Mouse (Mus musculus): ENCODE data around the gene Patj.
A peak's percentile ranks its signal among the peaks of the same experiment; 100 is the strongest.

Patj gene

GRCm38 (mm10) chr4:98444437-98445139 lies 49.0 kb downstream of the Patj start:
- DNase-seq (ENCODE audit: extremely low read depth, low read depth), result no peak

DNA sequence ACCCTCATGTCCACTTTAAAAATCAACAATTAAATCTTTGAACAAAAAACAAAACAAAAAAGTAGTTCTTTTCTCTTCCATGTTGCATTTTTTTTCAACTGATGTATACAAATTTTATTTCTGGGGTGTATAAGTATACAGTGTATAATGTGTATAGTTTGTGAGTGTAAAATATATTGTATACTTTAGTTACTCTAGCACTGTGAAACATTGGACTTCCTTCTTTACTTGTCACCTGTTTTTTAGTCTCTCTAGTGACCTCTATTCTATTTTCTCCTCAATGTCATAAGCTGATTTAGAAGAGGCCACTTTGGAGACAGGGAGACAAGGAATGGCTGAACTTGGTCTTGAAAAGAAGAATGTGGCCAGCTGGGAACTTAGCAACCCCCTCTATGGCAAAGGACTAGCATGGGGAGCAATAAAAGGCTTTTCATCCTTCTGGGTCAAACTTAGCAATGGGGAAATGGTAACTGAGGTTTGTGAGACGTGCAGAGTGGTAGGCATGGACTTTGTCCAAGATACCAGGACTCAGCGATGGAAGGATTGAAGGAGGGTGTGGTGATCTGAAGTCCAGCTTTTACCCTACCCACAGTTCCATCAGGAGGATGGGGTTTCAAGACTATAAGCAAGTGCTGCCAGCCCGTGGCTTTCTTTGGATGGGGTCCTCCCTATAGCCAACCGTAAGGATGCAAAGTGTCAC lies 54.1 kb downstream of the Patj start:
- no peak for DNase-seq (ENCODE audit: extremely low read depth, low read depth)

- no peak for DNase-seq (ENCODE audit: extremely low read depth, low read depth)
Observed at GRCm38 (mm10) chr4:98450308-98450707, 54.7 kb downstream of the Patj start.

DNA sequence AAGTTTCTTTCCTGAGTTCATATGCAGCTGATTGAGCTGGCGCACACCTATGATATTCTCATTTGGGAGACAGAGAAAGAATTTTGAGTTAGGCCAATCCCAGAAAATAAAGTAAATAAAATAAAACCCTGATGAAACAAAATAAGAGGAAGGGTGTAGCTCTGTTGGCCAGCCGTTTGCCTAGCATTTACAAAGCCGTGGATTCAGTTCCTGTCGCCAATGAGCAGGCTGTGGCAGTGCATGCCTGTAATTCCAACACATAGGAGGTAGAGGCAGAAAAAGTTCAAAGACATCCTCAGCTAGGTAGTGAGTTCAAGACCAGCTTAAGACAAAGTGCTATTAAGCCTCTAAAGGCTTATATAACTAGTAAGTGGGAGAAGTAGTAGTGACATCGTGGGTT lies 55.2 kb downstream of the Patj start:
- no peak for DNase-seq (ENCODE audit: extremely low read depth, low read depth)

DNA sequence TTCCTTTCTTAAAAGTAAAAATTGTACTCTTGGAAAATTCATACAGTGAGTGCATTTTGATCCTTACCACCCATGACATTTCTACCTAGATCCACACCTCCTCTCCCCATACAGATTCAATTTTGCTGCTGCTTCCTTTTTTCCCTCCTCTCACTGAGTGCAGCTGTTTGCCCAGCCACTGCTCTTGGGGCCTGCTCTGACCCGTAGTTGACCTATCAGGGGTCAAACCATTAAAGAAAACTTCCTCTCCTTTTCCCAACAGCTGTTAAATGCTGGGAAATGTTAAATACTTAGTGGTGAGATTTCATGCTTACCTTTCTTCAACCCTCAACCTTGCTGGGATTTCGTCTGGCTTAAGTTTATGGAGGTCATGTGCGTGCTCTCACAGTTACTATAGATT lies 55.7 kb downstream of the Patj start:
- no peak for DNase-seq (ENCODE audit: extremely low read depth, low read depth)

- DNase-seq (ENCODE audit: extremely low read depth, low read depth), result no peak
Observed at GRCm38 (mm10) chr4:98452725-98453124, 57.1 kb downstream of the Patj start.

DNA sequence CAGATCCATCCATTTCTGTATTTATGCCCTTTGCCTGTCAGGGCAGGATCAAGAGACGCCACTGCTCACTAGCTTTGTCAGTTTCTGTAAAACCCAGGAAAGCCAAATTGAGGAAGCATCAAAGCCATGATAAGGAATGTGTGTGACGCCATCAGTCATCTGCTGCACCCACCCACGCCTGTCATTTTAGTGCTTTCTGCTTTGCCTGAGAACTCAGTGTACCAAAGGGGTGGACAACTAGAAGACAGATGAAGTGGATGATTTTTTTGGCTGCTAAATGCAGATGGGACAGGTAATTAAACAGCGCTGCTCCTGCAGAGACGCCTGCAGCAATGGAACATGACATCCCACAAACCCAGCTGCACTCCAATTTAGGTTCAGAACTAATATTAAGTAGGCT lies 57.6 kb downstream of the Patj start:
- no peak for DNase-seq (ENCODE audit: extremely low read depth, low read depth)

DNA sequence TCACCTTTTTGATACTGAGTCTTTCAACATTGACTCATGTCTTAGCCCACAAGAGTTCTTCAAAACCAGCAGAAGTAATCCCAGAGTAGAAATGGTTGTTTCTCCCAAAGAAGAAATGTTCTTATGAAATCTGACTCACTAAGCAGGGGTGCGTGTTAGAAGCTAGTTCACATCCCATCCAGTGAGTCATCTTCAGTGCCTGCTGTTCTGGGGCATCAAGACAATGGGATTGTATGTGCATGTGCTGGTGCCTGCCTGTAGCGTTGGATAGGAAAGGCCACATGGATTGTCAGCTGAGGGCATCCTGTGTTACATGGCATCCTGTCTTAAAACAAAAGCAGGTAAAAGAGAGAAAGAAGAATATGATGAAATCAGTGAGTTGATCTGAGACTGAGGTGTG lies 59.8 kb downstream of the Patj start:
- DNase-seq (ENCODE audit: extremely low read depth, low read depth), result no peak

DNA sequence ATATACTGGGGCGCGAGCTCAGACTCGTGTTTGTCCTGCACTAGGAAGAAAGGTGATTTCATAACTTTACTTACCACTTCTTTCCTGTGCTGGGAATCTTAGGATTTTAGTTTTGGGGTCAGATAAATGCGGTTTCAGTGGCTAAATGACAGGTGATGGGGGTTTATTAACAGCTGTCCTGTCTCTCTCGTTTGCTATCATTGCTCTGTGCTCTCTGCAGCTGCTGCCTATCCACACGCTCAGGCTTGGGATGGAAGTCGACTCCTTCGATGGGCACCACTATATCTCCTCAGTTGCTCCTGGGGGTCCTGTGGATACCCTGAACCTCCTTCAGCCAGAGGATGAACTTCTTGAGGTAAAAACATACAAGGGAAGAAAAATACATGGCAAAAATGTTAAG lies 60.3 kb downstream of the Patj start:
- no peak for DNase-seq (ENCODE audit: extremely low read depth, low read depth)

- DNase-seq (ENCODE audit: extremely low read depth, low read depth), result no peak
Observed at GRCm38 (mm10) chr4:98461804-98462341, 66.3 kb downstream of the Patj start.

DNA sequence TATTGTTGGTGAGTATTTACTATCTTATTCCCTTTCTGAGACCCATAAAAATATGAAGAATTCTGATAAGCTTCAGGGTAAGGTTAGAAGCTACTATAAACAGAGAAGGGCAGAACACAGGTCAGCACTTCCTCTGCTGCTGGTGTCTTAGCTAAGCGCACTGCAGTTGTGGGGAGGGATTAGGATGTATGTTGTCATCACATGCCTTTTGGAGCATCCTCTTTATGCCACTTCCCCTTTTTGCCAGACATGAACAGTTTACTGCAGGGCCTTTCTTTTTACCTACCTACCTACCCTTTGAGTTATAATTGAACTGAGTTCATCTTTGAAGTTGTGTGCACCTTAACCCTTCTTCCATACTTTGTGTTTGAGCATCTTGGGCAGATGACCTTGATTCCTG lies 69.9 kb downstream of the Patj start:
- peak; percentile 86 for DNase-seq (ENCODE audit: extremely low read depth, low read depth)

DNA sequence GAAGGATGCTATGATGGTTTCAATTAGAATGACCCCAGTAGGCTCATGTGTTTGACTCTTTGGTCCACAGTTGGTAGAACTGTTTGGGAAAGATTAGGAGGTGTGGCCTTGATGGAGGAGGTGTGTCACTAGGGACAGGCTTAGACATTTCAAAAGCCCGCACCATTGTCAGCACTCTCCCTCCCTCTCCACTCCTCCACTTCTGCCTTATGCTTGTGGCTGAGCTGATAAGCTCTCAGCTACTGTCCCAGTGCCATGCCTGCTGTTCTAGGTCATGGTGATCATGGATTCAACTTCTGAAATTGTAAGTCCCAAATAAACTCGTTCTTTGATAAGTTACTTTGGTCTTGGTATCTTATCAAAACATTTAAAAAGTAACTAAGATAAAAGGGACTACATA lies 70.3 kb downstream of the Patj start:
- peak; percentile 71 for DNase-seq (ENCODE audit: extremely low read depth, low read depth)

- peak; percentile 5 for DNase-seq (ENCODE audit: extremely low read depth, low read depth)
Observed at GRCm38 (mm10) chr4:98471376-98471775, 75.8 kb downstream of the Patj start.

DNA sequence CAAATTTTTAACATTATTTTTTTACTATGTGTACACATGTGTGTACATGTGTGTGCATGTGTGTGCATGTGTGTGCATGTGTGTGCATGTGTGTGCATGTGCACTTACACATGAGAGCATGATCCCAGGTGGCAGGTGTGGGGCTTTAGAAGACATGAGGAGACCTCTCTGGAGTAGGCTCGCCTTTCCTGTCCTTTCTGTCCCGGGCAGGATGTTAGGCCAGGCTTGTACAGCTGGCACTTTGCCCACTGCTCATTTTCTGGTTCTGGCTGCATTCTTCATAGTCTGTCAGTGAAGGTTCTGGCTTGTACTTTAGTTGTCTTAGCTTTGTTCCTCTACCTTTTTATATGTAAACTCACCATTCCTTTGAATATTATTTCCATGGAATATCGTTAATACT lies 77.9 kb downstream of the Patj start:
- no peak for DNase-seq (ENCODE audit: extremely low read depth, low read depth)

- no peak for DNase-seq (ENCODE audit: extremely low read depth, low read depth)
Observed at GRCm38 (mm10) chr4:98478005-98478404, 82.4 kb downstream of the Patj start.

- DNase-seq (ENCODE audit: extremely low read depth, low read depth), result peak; percentile 6
Observed at GRCm38 (mm10) chr4:98486475-98486874, 90.9 kb downstream of the Patj start.

GRCm38 (mm10) chr4:98486901-98487300 lies 91.3 kb downstream of the Patj start:
- peak; percentile 6 for DNase-seq (ENCODE audit: extremely low read depth, low read depth)

DNA sequence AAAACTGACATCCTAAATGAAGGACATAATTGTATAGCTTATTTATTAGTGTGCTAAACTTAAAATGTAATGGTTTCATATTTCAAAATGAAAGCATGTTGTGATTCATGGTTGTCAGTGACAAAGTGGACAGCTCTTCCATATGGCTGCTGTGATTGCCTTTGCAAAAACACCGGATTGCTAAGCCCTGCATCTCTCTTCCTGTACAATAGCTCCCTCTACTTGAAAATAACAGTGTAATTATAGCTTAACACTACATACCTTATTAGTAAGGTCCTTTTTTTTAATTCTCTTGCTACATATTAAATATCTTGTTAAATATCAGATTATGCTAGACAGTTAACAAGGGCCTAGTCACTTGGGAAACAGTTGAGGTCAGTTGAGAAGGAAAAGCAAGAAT lies 93.8 kb downstream of the Patj start:
- no peak for DNase-seq (ENCODE audit: extremely low read depth, low read depth)

- no peak for DNase-seq (ENCODE audit: extremely low read depth, low read depth)
Observed at GRCm38 (mm10) chr4:98498341-98498740, 102.8 kb downstream of the Patj start.

DNA sequence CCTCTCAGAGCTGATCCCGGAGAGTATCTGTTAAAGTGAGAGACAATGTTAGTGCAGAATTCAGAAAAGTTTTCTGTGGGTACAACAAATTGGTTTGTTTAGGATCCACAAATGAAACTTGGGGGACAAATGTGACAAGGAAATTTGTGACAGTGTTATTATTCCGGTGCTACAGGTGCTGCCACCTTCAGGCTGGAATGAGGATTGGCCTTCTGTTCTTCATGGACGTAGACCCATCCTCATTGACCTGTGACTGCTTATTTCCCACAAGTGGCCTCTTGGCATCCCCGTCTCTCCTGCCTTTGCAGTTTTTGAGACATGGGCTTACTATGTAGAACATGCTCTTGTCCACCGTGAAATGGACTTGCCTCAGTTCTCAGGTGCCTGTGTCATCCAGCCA lies 104.6 kb downstream of the Patj start:
- peak; percentile 7 for DNase-seq (ENCODE audit: extremely low read depth, low read depth)

DNA sequence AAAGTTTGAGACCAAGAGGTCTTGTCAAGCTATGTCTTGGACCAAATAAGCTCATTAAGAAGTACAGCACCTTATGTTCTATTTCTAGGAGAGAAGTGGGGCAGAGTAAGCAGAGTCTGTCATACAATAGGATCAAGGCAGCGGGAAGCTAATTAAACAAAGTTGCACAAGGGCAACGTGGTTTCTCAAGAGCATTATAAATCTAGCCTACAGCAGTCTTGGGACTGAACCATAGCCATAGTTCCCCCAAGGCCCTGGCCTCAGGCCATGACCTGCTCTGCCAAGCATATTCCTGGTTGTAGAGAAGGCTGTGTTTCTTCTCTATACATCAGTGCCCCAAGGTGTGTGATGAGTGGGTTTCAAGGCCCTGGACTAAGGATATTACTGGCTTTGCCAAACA lies 105.3 kb downstream of the Patj start:
- no peak for DNase-seq (ENCODE audit: extremely low read depth, low read depth)

DNA sequence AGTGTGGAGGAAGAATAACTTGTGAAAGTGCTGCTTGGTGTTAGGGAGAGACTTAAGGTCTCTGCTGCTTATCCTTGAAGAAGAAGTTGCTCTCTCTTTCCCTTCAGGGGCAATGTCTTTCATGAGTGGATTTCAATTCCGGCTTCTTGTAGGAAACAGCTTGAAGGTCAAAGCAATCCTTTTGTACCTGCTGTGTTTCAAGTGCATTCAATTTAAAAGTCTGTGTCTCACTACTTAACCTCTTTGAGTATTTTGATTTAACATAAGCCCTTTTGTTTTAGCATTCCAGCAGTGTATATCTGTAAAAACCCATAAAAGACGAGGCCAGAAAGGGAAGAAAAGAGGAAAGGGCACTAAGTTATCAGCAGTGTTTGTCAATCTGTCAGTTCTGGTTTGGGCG lies 109.2 kb downstream of the Patj start:
- no peak for DNase-seq (ENCODE audit: extremely low read depth, low read depth)

All from MEL-GATA-1-ER (cell line).